Mouse (Mus musculus) E14TG2a.4 (cell line): ENCODE measurements around the gene Babam2.

ENCODE experiments used
- H3K27me3 ChIP-seq: 2 replicates; pipeline ENCODE4 v1.6.1; 2014; ENCODE audit warnings: low read length, control low read depth; ENCODE audit not compliant: insufficient read depth
- H3K36me3 ChIP-seq: 2 replicates; pipeline ENCODE4 v1.6.1; 2014; ENCODE audit warnings: low read length, control low read depth; ENCODE audit not compliant: insufficient read depth
- H3K4me1 ChIP-seq: replicated peaks from 2 replicates; pipeline ENCODE4 v1.6.1; 2014; ENCODE audit warnings: low read depth, low read length, control low read depth
- H3K4me3 ChIP-seq: replicated peaks from 2 replicates; pipeline ENCODE4 v1.5.1; 2014; ENCODE audit warnings: mild to moderate bottlenecking, low read length
- H3K9me3 ChIP-seq: 2 replicates; pipeline ENCODE4 v1.6.1; 2014; ENCODE audit warnings: low read length, control low read depth
- CTCF ChIP-seq: conservative IDR thresholded peaks from 2 replicates; pipeline ENCODE4 v1.5.1; 2014; ENCODE audit warnings: low read length
- NANOG ChIP-seq: IDR thresholded peaks from 2 replicates; pipeline ENCODE4 v1.6.1; 2014; ENCODE audit warnings: borderline replicate concordance, low read length, mixed read lengths
- POU5F1 ChIP-seq: IDR thresholded peaks from 2 replicates; pipeline ENCODE4 v1.6.1; 2014; ENCODE audit warnings: low read length, borderline replicate concordance

Babam2 gene

DNA sequence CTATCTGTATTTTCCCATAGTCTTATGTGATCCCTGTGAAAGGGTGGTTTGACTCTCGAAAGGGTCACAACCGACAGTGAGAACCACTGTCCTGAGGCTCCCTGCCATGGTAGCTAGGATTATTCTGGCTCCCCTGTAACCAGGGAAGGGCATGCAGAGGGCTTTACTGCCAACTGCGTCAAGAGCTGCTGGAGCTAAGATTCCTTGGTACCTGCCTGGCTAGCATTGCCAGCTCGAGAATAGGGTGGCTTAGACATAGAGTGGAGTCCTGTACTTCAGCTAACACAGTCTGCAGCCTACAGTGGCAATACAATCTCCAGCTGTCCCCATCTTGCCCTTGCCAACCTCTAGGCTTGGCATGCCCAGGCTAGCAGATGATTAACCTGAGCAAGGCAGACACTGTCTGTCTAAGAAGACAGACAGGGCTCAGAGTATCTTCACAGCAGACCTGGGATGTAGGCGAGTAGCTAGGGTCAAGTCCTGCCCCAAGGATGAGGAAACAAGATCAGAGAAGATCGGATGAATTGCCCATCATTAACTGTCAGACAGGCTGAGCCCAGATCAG is 389.1 kb downstream of the Babam2 start:
- no peaks in the 10 kb centered on the region; the same call in 1 of the 2 replicates for H3K9me3 ChIP-seq
- H3K27me3 ChIP-seq, result no peaks in the 10 kb centered on the region
- H3K4me1 ChIP-seq, result no peaks in the 10 kb centered on the region
- TF ChIP-seq NANOG (no peak), POU5F1 (no peak), CTCF (no peak)
- H3K4me3 ChIP-seq, result no peak overlapping the region
- peaks cover 14% of the 10 kb centered on the region for H3K36me3 ChIP-seq

DNA sequence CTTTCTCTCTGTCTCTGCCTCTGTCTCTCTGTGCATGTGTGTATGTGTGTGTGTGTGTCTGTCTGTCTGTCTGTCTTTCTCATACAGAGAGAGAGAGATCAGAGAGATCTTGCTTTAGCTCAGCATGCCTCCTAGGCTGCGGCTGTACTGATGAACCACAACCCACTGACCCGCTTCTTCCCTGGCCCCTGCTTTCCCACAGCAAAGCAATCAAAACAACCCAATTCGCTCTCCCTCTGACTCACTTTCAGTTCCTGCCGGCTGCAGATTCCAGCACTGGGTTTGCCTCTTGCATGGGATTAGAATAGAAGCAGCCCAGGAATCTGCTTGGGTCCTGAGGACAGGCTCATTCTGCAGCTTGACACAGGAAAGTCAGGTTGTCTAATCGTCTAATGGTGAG is 392.0 kb downstream of the Babam2 start:
- Histone ChIP-seq H3K4me3 (no peak overlapping the region), H3K36me3 (peaks cover 13% of the 10 kb centered on the region), H3K27me3 (no peaks in the 10 kb centered on the region), H3K4me1 (no peaks in the 10 kb centered on the region), H3K9me3 (no peaks in the 10 kb centered on the region; the same call in 1 of the 2 replicates)
- TF ChIP-seq POU5F1, result no peak
- no peak for TF ChIP-seq CTCF
- TF ChIP-seq NANOG, result no peak

DNA sequence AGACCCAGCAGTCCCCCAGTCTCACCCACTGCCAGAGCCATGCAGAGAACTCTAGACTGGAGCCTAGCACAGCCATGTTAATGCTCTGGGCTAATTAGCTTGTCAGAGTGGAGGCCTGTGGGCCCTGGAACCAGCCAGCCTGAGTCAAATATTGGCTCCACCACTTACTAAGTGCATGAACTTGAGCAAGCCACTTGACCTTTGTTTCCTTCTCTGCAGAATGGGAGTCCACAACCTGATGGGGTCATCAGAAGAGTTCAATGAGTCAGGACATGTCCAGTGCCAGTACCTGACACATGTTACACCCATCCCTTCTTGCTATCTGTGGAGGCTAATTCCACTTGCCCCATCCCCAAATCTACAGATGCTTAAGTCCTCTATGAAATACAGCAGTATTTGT is 394.8 kb downstream of the Babam2 start:
- H3K4me1 ChIP-seq, result no peaks in the 10 kb centered on the region
- H3K4me3 ChIP-seq, result no peak overlapping the region
- TF ChIP-seq POU5F1 (no peak), CTCF (no peak), NANOG (no peak)
- no peaks in the 10 kb centered on the region for H3K36me3 ChIP-seq
- H3K9me3 ChIP-seq, result no peaks in the 10 kb centered on the region
- H3K27me3 ChIP-seq, result no peaks in the 10 kb centered on the region

DNA sequence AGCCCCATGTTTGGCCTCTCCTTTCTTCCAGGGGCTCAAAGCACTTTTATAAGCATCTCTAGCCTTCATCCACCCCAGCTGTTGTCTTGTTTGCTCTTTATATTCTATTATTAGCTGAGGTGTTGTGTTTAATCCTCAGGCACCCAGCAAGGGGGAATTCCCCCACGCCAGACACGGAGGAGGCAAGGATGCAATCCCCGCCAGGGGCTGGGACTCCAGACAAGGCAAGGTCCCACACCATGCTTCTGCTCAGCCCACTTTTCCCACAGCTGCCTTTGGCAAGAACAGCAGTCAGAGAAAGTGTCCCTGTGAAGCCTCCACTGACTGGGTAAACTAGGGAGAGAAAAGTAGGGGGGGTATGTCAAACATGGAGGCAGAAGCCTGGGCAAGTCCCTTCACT is 401.2 kb downstream of the Babam2 start:
- Histone ChIP-seq H3K4me1 (no peaks in the 10 kb centered on the region), H3K36me3 (no peaks in the 10 kb centered on the region), H3K4me3 (no peak overlapping the region), H3K27me3 (peaks cover 19% of the 10 kb centered on the region), H3K9me3 (no peaks in the 10 kb centered on the region)
- TF ChIP-seq NANOG (no peak), POU5F1 (no peak), CTCF (no peak)

DNA sequence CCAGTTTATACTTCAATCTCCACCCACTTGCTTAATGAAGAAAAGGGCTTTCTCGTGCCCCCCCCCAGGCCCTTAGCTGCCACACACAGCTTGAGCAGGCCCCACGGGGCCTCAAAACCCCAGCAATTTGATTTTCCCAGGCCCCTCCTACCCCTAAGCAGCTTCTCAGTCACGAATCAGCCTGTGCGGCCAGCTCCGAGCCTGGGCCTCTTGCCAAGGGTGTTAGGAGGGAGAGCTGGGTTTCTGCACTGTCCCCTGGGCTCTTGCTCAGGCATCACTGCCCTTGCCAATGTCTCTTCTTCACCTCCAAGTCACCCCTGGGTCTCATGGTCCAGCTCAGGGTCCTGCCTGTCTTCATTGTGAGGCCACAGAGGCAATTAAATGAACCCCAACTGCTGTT is 405.0 kb downstream of the Babam2 start:
- Histone ChIP-seq H3K4me3 (no peak overlapping the region), H3K9me3 (no peaks in the 10 kb centered on the region), H3K36me3 (no peaks in the 10 kb centered on the region), H3K27me3 (peaks cover 40% of the 10 kb centered on the region), H3K4me1 (no peaks in the 10 kb centered on the region)
- TF ChIP-seq POU5F1, result no peak

DNA sequence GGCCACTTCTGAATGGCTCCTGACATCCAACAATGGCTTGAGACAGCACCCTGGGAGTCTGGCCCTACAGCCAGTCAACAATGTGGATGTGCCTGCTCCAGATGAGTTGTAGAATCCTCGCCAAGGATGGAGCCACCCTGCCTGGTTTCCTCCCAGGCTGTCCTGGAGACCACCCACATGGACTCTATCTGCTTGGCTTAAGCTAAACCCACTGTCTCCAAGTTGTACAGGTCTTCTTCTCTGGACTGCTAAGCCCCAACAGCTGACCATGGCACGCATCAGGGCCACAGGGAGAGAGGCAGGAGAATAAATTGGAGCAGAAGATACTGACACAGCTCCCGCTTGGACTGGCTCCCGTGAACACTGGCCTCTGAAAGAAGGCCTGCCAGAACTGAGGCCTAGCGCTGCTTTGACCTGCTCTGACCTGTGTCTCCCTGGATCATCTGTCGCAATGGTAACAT is 405.5 kb downstream of the Babam2 start:
- Histone ChIP-seq H3K4me3 (no peak overlapping the region), H3K36me3 (no peaks in the 10 kb centered on the region), H3K4me1 (no peaks in the 10 kb centered on the region), H3K27me3 (peaks cover 43% of the 10 kb centered on the region), H3K9me3 (no peaks in the 10 kb centered on the region)
- TF ChIP-seq POU5F1 (no peak), CTCF (no peak), NANOG (no peak)

DNA sequence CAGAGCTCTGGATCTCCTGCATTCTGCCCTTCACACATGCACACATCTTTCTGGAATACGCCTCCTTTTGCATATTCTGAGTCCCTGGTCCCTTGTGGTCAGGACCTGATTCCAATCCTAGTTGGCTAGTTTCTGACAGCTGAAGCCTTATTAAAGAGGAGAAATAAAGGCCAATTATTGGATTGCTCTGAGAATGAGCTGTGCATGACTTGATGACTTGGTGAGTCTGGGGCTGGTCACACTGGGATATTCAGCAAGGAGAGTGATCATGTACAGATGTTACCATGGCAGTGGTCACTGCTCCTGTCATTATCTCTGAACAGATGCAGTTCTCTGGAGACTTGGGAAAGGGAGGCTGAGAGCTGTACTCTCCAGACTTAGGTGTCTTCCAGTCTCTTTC is 406.1 kb downstream of the Babam2 start:
- TF ChIP-seq NANOG (no peak), POU5F1 (no peak), CTCF (no peak)
- Histone ChIP-seq H3K27me3 (peaks cover 44% of the 10 kb centered on the region), H3K4me3 (no peak overlapping the region), H3K36me3 (no peaks in the 10 kb centered on the region), H3K4me1 (no peaks in the 10 kb centered on the region), H3K9me3 (no peaks in the 10 kb centered on the region)

DNA sequence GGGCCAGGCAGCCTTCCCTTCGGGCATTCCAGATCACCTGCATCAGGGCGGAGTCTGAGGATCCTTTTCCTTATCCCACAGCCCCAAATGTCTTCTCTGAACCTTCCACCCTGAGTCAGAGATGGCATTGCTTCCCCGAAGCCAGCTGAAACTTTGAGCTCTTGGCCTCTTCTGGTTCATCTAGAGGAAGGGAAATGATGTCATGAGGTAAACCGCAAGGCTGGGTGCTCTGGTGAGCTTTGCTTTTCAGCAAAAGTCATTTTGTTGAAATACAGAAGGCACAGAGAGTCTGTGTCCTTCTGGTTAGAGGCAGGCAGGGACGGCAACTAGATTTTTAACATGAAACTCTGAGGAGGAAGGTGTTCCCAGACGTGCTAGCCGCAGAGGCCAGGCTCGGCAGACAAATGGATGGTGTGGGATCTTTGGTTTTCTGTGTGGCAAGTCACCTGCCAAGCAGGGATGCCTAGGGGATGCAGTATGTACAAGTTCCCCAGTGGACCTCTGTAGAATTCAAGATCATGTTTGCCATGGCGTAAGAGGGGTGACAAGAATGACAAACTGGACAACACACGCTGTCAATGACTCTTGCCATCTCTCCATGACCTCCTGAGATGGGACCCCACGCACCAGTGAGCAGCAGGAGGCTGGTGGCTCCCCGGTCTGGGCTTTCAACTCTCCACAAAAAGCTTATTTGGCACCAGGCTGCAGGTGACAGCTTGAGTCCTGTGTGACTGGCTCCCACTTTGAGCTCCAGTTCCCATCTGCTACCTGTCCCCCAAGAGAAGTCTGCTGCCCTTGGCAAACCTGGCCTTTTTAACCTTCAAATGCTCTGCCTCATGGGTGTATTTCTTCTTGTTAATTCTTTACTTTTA is 406.9 kb downstream of the Babam2 start:
- Histone ChIP-seq H3K36me3 (no peaks in the 10 kb centered on the region), H3K9me3 (no peaks in the 10 kb centered on the region)
- no peak for TF ChIP-seq POU5F1
- TF ChIP-seq NANOG, result no peak
- no peak for TF ChIP-seq CTCF

More for the DNA sequence above, 406.9 kb downstream of the Babam2 start:
- peaks cover 41% of the 10 kb centered on the region for H3K27me3 ChIP-seq
- H3K4me1 ChIP-seq, result no peaks in the 10 kb centered on the region
- H3K4me3 ChIP-seq, result no peak overlapping the region
